Mouse (Mus musculus) layer of hippocampus, adult 11-12 months (tissue): ENCODE data around the gene Suco.

Experiments
- DNase-seq: peaks from one replicate; pipeline ENCODE4 v3.0.0; 2022; ENCODE audit warnings: low spot score

Suco gene

DNA sequence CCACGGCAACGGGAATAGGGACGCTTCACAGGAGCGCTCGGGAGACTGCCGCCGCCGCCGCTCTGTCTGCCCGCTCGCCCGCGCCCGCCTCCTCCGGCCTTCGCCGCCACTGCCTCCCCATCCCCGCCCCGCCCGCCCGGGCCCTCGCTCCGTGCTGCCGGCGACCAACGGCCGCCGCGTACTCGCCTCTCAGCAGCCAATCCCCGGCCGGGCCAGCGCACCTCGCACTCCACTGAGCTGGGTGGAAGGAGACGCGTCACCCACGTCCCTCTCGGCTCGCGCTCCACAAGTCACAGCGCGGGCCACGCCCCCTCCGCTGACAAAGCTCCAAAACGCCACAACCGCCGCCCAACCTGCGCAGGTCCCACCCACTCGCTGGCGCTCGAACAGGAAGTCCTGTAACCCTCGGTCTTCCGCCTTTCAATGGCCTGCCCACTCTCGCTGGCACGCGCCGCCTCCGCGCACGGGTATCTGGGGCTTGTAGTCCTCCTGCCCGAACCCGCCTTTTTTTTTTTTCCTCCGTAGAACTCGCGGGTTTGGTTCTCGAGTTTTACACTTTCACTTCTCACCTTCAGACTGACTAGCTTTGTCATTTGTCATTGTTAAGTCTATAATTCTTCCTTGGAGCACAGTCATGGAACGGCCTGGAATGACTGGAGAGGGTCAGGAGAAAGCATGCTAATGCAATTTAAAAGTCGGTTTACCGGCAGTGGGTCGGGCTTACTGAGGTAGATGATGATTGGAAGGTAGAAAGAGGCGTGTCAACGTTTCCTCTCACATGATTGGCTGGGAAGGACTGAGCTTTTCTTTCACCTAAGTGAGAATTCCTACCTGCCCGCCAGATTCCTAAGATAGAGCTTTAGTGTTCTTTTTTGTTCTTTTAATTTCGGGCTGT, at the start of gene Suco:
Gene Suco (minus strand): TSS at position 130 of the 895 bp plus-strand sequence.
- peak; percentile 100 for DNase-seq

DNA sequence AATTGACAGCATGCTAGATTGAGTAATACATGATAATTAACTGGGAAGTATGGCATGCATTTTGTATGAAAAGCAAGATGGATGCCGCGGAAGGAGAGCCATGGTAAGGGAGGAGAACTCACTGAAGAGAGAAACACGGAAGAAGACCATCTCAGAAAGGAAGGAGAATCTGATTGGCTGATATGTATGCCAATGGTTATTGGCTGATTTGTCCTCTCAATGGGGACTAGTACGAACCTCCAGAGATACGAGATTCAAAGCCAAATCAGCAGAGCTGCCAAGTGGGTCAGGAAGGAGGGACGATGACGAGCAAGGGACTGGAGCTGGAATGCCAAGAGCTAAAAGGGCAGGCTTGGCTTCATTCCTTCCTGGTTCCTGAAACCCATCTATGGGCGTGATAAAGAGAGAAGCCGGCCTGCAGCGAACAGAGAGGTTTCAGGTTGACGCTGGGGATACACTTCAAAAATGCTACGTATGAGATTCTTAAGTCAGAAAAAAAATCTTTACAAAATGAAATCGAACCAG, 48.9 kb upstream of the Suco start:
- DNase-seq = no peak

DNA sequence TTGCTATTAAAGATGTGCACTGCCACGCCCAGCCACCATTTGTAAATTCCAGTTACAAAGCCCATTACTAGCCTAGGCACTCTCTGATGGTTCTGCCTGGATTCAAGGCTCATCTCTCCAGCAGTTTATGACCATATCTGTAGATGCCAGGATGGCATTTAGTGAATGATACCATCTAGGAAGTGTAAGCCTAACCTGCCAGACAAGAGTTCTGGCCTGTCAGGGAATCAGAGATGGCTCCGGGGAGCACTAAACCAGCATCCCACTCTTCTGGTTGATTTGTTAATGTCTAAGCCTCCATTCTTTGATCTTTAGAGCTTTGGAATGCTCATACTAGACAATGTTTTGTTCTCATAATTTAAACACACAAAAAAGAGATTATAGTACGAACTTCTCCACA, 47.8 kb upstream of the Suco start:
- DNase-seq = no peak

DNA sequence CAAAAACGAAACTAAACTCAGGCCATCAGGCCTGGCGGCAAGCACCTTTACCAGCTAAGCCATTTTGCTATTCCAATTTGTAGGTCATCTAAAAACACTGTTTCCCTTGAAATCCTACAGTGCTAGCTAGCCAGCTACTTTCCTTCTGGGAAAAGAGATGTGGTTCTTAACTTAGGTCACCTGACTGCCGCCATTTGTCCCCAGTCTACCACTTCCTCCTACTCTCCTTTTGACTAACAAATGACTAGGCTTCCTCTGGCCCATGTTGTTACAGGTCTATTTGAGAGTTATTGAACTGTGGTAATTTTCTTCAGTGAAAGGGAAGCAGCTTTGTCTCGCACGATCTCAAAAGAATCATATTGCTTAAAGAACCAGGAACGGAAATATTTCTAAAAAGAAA, 45.4 kb upstream of the Suco start:
- no peak for DNase-seq

DNA sequence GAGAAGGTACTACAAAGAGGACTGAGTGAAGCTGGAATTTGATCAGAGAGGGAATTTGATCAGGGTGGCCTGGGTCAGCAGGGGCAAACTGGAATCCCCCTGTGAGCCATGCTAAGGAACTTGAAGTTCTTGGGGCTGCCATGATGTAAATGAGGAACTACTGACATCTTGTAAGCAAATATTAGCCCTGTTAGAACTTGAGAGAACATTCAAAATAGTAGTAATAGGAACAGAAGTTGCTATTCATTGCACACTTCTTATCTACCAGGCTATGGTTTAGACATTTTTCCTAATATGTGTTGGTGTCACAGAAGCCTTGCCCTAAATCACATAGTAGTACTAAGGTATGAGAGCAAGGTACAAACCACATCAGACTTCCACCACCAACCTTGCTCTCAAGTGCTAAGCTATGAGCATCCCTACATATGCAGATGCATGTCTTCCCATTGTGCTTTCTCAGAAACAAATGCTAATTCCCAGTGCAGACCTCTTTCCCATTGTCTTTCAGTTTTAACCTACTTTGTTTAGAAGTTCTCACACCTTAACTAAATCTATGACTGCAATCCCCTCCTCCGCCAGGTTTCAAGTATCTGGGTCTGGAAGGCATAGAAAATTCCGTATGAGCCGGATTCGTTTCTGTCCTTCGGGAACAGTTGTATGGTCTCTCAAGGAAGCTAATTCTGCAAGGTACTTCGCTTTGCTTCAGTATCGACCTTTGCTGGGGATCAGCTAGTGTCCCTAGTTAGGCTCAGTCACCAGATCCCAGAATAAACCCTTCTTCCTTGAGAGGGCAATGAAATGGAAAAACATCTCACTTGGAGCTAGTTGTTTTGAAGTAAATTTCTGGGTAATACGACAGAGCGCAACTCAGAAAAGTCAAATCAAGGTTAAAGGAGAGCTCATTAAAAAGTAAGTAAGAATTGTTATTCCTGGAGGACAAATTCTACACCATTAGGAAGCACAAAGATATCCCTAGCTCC, 44.3 kb upstream of the Suco start:
- no peak for DNase-seq

DNA sequence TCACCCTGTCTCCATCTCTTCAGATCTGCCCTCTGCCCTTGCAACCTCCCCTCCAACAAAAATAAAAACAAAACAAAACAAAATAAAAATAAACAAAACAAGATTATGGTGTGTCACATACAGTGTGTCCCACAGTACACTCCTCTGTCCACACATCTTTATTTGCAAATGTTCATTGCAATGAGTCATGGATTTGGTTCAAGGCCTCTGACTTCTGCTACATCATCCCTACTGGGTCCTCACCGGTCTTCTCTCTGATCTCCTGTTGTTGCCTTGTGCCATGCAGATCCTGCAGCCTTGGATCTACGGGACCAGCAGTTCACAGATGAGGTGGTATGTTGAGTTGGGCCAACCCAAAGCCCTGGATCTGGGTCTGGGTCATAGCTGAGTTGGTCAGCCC, 43.1 kb upstream of the Suco start:
- no peak for DNase-seq

DNA sequence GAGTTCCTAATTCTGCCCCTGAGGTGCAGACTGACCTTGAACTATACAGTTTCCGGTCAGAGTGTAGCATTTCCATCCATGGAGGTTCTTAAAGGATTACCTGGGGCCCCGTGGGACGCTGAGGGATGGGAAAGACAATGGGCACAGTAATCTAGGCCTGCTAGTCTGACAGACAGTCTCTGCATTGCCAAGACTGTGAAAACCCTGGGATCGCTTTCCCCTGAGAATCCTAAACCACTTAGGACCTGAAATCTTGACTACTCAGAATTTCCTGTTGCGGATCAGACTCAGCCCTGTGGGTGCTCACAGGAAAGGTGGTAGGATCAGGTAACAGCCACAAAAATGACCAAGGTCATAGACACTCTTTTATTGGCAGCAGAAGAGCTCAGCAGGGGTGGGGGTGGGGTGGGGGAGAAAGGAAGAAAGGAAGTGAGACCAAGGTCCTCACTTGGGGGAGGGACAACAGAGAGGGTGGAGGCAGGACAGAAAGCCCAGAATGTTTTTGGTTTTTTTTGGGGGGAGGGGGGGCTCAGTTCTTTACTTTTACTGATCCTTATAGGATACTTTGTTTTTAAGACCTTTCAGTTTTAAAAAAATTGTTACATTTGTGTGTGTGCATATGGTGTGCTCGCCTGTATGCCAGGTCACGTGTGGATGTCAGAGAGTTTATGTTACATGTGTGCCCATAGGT, 42.3 kb upstream of the Suco start:
- DNase-seq = no peak

DNA sequence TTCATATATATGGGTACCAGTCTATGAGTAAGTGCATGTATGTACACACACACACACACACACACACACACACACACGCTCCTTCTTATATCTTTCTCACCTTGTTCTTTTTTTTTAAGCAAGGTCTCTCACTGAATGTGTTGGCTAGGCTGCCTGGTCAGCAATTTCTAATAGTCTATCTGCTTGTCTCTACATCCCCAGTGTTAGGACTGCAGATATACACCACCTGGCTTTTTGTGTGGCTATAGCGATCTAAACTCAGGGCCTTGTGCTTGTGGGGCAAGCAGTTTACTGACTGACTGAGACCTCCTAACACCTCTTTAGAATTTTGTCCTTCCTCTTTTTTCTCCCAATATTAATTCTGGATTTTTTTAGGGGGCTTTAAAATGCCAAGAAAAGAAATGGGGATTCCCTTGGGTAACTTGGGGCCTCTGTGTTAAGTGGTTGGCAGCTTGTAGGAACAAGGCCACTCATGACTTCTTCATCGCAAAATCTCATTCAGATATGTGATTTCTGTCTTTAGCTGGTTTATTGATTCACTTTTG, 41.5 kb upstream of the Suco start:
- DNase-seq = no peak

DNA sequence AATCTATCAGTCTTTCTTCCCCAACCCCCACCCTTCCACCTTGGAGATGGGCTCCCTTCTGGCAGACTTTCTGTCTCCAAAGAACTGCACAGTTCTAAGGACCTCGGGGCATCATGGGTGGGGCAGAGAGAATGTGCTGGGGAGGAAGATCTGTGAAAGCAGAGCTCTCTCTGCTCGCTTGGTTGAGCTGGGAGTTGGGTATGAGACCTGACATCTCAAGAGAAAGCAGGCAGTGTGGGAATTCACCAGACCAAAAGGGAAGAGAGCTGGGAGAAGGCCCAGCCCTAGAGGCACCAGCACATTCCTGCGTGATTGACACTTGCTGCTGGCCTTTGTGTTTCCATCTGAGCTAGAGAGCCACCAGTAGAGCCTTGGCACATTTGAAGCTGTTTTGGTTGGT, 39.6 kb upstream of the Suco start:
- DNase-seq = no peak

DNA sequence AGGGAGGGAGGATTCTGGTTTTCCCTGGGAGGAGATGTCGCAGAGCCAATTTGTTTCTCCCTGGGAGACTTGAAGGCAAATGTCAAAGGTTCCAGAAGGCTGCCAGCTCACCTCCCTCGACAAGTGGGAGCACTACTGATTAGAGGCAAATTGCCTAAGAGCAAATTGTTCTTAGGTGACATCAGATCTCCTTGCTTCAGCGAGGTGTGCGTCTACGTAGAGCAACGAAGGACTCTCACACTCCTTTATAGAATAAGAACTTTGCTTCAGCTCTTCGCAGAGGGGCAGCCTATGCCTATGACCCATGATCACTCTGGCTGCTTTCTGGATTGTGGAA, 37.1 kb upstream of the Suco start:
- DNase-seq = no peak

DNA sequence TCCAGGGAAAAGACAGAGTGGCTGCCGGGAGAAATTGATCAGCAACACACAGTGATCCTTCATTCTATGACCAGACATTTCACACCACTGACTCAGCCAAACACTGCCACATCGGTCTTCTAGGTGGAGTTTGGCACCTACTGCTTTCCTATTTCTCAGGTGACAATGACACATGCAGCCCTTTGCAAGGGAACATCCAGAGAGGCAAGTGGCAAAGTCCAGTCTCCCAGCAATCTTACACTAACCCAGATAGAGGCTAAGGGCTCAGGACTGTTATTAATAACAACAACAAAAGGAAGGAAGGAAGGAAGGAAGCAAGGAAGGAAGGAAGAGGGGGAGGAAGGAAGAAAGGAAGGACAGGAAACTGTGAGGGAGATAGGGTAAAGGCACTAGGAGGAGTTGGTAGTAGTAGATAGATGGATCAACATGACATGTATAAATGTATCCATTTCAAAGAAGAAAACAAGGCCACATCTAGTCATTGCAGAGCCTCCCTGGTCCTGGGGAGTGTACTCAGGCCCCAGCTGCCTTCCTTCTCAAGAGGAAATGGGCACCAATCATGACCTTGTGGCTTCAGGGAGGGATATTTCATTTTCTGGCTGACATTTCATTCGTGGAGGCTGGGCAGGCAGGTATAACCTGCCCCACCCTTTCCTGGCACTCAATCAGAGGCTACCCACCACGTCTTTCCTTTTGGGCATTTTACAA, 36.6 kb upstream of the Suco start:
- no peak for DNase-seq

DNA sequence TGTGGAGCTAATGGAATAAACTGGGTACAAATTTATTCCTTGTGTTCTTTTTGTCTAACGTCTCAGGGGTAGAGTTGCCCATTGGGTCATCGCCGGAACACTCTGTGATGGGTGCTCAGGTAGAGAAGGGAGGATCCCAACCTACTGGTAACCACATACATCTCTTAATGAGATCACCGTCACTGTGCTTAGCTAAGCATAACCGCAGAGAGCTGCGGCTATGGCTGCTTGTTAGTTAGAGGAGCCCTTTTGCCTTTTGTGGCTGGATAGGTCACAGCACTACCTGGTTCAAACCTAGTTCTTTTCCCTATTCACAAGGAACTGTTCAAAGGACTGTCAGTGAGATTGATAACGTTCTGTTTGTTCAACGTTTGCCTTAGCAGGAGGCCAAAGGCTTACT, 32.6 kb upstream of the Suco start:
- DNase-seq = no peak

DNA sequence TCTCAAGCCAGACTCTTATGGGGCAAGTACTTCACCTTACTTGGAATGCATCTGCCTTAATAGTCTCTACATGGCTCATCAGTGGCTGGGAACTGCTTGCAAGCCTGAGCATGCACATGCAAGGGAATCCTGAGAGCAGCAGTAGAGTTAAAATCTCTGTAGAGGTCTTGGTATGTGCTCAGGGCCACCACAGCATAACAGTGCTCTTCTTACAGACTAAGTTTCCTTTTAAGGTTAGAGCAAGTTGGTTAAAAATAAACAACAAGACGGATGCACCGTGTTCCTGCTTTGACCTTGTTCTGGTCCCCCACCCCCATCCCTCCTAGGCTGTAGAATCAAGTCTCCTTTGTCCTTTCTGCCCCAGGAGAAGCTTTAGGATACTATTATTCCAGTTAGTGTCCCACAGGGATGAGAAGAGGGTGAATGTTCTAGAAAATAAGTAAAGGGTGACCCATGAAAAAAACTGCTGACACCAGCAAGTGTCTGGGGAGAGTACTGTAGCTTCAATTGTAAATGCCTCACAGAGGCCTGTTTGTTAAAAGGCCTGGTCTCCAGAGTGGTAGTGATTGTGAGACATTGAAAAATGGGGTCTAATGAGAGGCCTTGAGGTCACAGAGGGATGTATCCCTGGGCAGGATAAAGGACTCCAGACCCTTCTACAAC, 31.4 kb upstream of the Suco start:
- no peak for DNase-seq

DNA sequence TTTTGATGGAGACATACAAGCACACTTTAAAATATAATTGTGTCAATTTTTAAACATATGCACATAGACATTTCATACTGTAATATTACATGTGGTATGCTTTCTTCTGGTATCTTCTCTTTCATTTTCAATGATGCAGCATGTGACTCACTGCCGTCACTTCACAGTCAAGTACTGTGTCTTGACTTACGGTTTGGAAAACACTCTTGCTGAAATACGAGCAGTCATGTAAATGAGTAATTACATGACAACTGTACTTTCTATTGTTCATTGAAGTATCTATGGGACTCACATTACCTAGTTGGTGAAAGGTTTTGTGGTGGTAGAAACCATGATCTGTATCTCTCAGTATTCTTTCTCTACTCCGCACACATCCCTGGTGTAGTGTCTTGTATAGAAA, 30.6 kb upstream of the Suco start:
- no peak for DNase-seq

DNA sequence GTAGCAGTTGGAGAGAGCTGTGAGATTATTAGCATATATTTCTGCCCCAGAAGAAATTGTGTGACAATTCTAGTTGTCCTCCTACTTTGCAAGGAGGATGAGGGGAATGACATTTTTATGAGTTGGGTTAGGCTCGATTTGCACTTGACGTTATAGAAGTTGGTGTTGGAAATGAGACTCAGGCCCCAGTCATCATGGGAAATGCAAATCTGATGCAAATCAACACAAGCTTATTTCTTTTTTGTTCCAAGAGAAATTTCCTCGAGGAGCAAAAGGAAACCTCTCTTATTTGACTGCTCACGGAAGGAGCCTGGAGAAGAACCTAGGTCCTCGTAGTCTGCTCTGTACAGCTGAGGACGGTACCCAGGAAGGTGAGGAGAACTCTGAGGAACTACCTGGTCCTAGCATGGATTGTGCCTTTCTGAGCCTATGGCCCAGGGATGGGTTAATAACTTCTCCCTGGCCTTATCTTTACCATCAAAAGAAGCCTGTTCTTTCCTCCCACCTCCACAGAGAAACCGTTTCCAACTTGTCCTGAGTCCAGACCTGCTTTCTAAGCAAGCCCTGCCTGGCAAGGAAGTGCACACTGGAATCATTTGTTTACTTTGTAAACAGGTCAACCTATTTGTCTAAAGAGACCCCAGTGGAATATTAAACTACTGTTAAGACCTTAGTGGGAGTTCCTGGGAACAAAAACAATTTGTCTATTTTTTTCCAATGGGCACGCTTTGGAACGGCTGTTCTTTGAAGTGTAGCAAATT, 26.4 kb upstream of the Suco start:
- no peak for DNase-seq

DNA sequence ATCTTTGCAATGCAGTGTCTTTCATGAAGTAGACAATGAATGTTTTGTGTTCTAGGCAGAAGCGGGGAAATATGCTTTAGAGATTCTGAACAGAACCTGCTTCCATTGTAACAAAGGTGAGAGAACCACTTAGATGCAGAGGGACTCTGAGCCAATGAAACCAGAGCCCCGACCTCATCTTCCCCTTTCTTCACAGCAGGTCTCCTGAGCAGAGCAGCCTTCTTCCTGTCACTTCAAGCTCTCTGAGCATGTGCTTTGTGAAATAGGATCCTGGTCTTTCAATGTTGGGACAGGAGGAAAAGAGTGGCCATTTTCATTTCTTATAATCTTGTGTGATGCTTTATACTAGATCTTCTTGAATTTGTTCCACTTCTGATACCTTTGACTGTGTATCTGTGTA, 23.6 kb upstream of the Suco start:
- no peak for DNase-seq

DNA sequence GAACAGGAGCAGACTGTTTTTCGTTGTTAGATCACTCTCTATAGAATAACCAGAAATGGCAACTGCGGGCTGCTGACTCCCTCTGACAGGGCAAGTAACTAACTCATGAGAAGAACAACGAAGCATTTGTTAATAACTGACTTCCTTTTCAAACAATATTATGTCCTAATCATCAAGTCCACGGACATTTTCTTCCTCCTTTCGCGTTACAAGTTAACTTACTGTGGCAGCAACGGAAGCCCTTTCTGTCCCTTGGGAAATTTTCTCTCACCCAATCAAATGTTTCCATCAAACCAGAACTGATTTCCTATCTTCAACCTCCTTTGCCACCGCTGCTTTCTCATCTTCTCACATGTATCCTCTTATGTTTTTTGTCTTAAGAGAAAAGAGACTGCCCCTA, 20.8 kb upstream of the Suco start:
- no peak for DNase-seq

DNA sequence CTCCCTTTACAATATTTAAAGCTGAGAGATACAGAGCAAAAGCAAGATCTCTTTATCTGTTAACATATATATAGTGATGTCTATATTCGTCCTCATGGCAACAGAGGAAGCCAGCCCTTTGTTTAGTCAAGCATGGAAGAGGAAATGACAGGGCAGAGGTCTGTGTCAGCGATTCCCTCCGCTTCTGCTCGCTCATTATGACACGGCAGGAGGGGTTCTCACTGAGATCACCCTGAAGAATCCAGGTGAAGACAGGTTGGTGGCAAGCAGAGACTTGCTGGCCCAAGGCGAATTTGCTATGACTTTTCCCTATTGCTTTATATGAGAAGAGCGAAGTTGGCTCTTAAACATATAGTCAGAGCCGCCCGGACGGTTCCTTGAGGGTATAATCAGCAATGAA, 19.6 kb upstream of the Suco start:
- no peak for DNase-seq

DNA sequence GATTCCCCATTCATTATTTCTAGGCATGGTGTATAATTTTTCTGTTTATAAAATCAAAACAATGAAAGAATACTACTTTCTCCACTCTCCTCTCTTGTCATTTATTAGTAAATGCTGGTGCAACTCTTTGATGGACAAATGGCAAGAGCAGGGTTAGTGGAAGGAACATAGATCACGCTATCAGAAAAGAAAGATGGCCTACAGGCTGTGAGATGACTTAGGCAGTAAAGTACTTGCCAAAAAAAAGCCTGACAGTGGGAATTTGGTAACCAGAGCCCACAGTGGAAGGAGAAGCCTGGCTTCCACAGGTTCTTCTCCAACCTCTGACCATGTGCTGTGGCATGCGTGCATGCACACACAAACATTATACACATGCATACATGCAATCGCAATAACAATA, 18.5 kb upstream of the Suco start:
- no peak for DNase-seq

DNA sequence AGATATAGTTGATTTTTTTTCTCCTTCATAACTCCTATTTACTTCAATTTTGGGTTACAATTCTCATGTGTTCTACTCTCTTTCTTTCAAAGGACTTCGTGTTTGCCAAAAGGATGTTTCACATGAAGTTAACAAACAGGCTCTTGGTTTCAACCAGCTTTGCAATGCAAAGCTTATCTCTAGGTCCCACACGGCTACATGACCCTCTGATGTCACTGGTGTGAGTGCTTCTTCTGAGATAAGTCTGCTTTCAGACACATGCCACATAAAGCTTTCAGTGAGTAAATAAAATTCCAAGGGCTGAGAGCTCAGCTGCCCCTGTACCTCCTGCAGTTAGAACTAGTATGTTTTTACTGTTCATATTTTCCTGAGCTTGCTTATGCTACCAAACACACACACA, 18.1 kb upstream of the Suco start:
- no peak for DNase-seq
